Mouse (Mus musculus) CH12.LX (cell line): ENCODE data around the gene Ctcf.

ENCODE experiments used
- CHD1 ChIP-seq: IDR thresholded peaks from 2 replicates; pipeline ENCODE4 v1.6.1; 2012; ENCODE audit warnings: low read depth, low read length, improper control_type of control experiment, inconsistent platforms
- CTCF ChIP-seq, 2 experiments: IDR thresholded peaks in 1 of 2; conservative IDR thresholded peaks in 1 of 2; 2 replicates each; pipeline ENCODE4 v1.5.1; 2011 to 2012; ENCODE audit warnings: low read depth in 2 of 2, low read length in 2 of 2, improper control_type of control experiment in 1 of 2, inconsistent platforms in 1 of 2, mild to moderate bottlenecking in 1 of 2, moderate library complexity in 1 of 2
- EP300 ChIP-seq: IDR thresholded peaks from 2 replicates; pipeline ENCODE4 v1.6.1; 2011; ENCODE audit warnings: low read length, improper control_type of control experiment
- MAX ChIP-seq: IDR thresholded peaks from 2 replicates; pipeline ENCODE4 v1.6.1; 2011; ENCODE audit warnings: low read length, improper control_type of control experiment
- MYC ChIP-seq: IDR thresholded peaks from 2 replicates; pipeline ENCODE4 v1.6.1; 2011; ENCODE audit warnings: low read depth, mild to moderate bottlenecking, improper control_type of control experiment, low read length
- POLR2A ChIP-seq: IDR thresholded peaks from 2 replicates; pipeline ENCODE4 v1.6.1; 2011; ENCODE audit warnings: low read depth, mild to moderate bottlenecking, improper control_type of control experiment, low read length
- ZKSCAN1 ChIP-seq: IDR thresholded peaks from 2 replicates; pipeline ENCODE4 v1.6.1; 2012; ENCODE audit warnings: low read depth, inconsistent platforms, low read length, improper control_type of control experiment, borderline replicate concordance

GRCm38 (mm10) chr8:105604804-105605381 is 31.5 kb upstream of the Ctcf start, which contains the start of gene Ripor1:
- TF ChIP-seq MYC (0 out of 2 replicates have a peak, but pooled peaks have one; percentile 31), EP300 (no peak), MAX (no peak), CTCF (conservative IDR thresholded peaks at IDR 0.05 in 1 of 2, IDR thresholded peaks at IDR 0.05 in 1 of 2; ENCODE audit: low read depth in 2 of 2, low read length in 2 of 2) (peak; percentile 36 to 73; a peak in 3 of 4 replicates), CHD1 (no peak), POLR2A (peak; percentile 54), ZKSCAN1 (no peak)
